Mouse (Mus musculus) liver, embryonic 13.5 days (tissue): Measurements from ENCODE around the gene Rybp. TPM values are rescaled to one million over a fixed set of nuclear protein-coding genes. Genes with fewer than 3 reads are reported as not detected.

Experiments used
- ATAC-seq: fragments of 200-750 bp; cut with Nextera tagmentation; 2 replicates; pipeline ENCODE4 v1.8.0; 2017; ENCODE audit warnings: low read depth, mild to moderate bottlenecking, moderate number of reproducible peaks, moderate library complexity
- DNase-seq: peaks from one replicate; pipeline ENCODE4 v3.0.0; 2022
- H3K27ac ChIP-seq: fragments of 300-500 bp; sonication (generic); 2 replicates; pipeline ENCODE4 v1.5.1; 2015; ENCODE audit warnings: moderate library complexity, mild to moderate bottlenecking, inconsistent platforms
- H3K27me3 ChIP-seq: fragments of 300-500 bp; sonication (generic); 2 replicates; pipeline ENCODE4 v1.6.1; 2015; ENCODE audit warnings: mild to moderate bottlenecking, inconsistent platforms
- H3K36me3 ChIP-seq: fragments of 300-500 bp; sonication (generic); 2 replicates; pipeline ENCODE4 v1.6.1; 2015; ENCODE audit warnings: mild to moderate bottlenecking, inconsistent platforms
- H3K4me1 ChIP-seq: fragments of 300-500 bp; sonication (generic); replicated peaks from 2 replicates; pipeline ENCODE4 v1.6.1; 2015; ENCODE audit warnings: inconsistent platforms
- H3K4me2 ChIP-seq: fragments of 300-500 bp; sonication (generic); 2 replicates; pipeline ENCODE4 v1.6.1; 2015; ENCODE audit warnings: inconsistent platforms, mild to moderate bottlenecking, moderate library complexity
- H3K4me3 ChIP-seq: fragments of 300-500 bp; sonication (generic); replicated peaks from 2 replicates; pipeline ENCODE4 v1.5.1; 2015; ENCODE audit warnings: mild to moderate bottlenecking, inconsistent platforms
- H3K9ac ChIP-seq: fragments of 300-500 bp; sonication (generic); 2 replicates; pipeline ENCODE4 v1.6.1; 2015; ENCODE audit warnings: mild to moderate bottlenecking, inconsistent platforms
- H3K9me3 ChIP-seq: fragments of 300-500 bp; sonication (generic); replicated peaks from 2 replicates; pipeline ENCODE4 v1.6.1; 2016; ENCODE audit warnings: inconsistent platforms
- WGBS: fragments of 180-500 bp; shearing (Covaris S2); methylation state at CpG from one replicate; pipeline ENCODE4 v1.1.7; 2015; ENCODE audit not compliant: insufficient replicate concordance; 5-methylcytosine and 5-hydroxymethylcytosine counted together
- polyA plus RNA-seq: library from polyadenylated mRNA; unstranded; fragments of >200 nt; fragmentation: Nextera tagmentation; extraction: Ambion mirVana; gene quantifications from 2 replicates; pipeline ENCODE4 v1.2.1, GENCODE M21; 2015

The Rybp gene
- 4.9 and 7.2 TPM in 2 replicates for polyA plus RNA-seq

DNA sequence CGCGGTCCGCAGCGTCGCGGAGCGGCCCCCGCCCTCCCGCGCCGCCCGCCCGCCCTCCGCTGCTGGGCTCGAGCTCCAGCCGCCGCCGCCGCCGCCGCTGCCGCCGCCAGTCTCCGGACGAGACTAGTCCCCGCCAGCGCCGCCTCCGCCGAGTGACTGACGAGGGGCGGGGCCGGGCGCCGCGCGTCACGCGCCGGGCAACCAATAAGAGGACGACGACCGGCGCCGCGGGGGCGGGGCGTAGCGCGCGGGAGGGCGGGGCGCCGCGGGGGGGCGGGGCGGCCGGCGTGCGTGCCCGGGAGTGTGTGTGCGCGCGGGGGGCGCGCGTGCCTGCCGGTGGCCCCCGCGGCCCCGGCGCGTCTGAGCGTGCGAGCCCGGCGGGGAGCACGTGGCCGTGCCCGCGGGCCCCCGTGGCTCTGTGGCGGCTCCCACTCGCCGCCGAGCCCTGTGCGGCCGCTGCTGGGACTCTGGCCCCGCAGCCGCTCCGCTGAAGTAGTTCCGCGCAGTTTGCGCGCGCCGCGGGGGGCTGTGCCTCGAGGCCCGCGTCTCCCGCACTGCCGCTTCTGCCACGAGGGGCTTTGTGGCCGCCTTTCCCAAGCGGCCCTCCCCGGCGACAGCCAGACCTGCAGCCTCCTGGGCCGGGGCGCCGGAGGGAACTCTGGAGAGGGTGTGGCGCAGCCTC, at the start of gene Rybp:
Gene Rybp (minus strand): TSS at position 152 of the 682 bp plus-strand sequence.
- ATAC-seq (peak; percentile 87), DNase-seq (peak; percentile 89)
- WGBS: under 1% methylated on average over 87 of the region's 112 CpGs
- Histone ChIP-seq H3K4me1 (peaks cover 42% of the 10 kb centered on the region), H3K9ac (peak within 1 kb of the TSS; percentile 88), H3K36me3 (peaks cover 3% of the 10 kb centered on the region; the same call in 1 of the 2 replicates), H3K4me2 (peak within 1 kb of the TSS; percentile 100), H3K27ac (peak within 1 kb of the TSS; percentile 93), H3K4me3 (peak within 1 kb of the TSS; percentile 81), H3K9me3 (no peaks in the 10 kb centered on the region), H3K27me3 (0 out of 2 replicates have a peak, but pooled peaks cover 4% of the 10 kb centered on the region)

DNA sequence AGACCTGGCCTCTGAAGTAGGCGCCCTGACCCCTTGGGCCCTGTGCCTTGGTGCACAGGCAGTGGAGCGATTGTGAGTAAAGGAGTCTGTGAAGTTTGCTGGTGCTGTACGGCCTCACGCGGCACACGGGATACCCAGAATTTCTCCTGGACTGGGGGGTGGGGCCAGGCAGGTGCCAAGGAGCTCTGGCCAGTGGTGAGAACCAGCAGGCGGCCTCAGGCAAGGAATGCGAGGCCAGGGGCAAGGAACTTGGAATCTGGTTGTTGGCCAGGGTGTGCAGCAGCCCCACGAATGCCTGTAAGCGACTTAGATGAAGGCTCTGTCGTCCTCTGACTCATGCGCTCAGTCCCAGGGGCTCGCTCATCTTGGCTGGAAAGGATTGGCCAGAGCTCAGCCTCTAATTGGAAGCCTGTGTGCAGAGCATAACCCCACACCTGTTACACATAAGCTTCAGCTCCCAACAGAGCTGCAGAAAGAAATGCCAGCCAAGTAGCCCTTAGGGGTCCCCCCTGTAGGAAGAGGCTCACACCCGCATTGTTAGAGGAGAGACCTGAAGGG, 49.4 kb upstream of the Rybp start:
- Histone ChIP-seq H3K4me2 (no peak overlapping the region), H3K4me1 (peaks cover 20% of the 10 kb centered on the region), H3K9me3 (no peaks in the 10 kb centered on the region), H3K27ac (no peak overlapping the region), H3K4me3 (no peak overlapping the region), H3K9ac (no peak overlapping the region), H3K36me3 (no peaks in the 10 kb centered on the region), H3K27me3 (peaks cover 18% of the 10 kb centered on the region)
- 29% methylated on average over 14 of the region's 14 CpGs for WGBS
- no peak for ATAC-seq
- no peak for DNase-seq

DNA sequence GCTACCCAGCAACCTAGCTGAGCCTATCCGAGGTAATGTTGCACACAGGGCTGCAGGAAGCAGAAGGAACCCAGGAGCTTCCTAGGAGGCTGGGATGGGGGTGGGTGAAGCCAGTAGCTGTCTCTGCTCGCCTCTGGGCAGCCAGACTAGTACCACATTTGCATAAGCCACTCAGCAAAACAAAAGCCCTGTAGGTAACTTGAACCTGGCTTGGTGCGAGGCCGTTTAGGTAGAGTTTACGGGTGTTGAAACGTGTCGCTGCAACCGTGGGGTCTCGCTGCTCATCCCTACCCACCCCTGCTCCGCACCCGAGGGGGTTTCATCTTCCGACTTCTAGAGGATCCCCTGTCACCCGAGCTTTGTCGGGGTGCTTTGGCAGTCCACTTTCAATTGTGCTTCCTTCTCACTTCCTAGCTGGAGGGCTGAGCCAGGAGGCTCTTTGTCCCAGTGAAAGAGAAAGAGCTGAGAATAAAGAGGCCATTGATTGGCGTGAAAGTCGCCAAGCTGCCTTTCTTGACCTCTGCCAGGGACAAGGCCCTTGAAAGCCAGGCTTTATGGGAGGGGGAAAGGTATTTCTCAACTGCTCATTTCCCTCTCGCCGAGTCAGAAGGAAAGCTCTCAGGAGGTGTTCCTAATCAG, 48.3 kb upstream of the Rybp start:
- WGBS: 11% methylated on average over 18 of the region's 18 CpGs
- no peaks in the 10 kb centered on the region for H3K36me3 ChIP-seq
- H3K27ac ChIP-seq: no peak overlapping the region
- peak overlapping the region; percentile 41 for H3K4me2 ChIP-seq
- peaks cover 18% of the 10 kb centered on the region for H3K27me3 ChIP-seq
- H3K4me3 ChIP-seq: peak overlapping the region; percentile 16; the same call in 1 of the 2 replicates
- DNase-seq (no peak), ATAC-seq (no peak)
- H3K9ac ChIP-seq: no peak overlapping the region; the same call in 1 of the 2 replicates
- H3K9me3 ChIP-seq: no peaks in the 10 kb centered on the region
- H3K4me1 ChIP-seq: peaks cover 17% of the 10 kb centered on the region

DNA sequence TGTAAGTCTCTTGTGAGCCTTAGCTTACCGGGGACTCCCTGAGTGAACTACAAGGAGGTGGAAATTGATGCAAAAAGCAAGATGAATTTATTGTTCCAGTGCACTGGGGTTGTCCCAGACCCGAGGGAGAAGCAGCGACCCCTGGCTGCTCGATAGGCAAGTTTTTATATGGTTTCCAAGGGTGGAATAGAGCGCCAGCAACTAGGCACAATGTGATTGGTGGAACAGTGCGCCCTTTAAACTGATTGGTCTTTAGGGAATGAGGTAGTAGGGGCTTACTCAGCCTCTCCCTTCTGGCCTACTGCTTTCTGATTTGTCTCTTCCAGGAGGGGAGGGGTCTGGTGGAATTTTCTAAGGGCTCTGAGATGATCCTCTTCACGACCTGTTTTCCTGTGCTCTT, 46.5 kb upstream of the Rybp start:
- WGBS: 61% methylated on average over 7 of the region's 7 CpGs
- Histone ChIP-seq H3K36me3 (no peaks in the 10 kb centered on the region), H3K4me1 (peaks cover 17% of the 10 kb centered on the region), H3K4me2 (no peak overlapping the region), H3K9me3 (no peaks in the 10 kb centered on the region), H3K9ac (no peak overlapping the region), H3K27ac (no peak overlapping the region), H3K27me3 (peaks cover 18% of the 10 kb centered on the region), H3K4me3 (no peak overlapping the region)
- ATAC-seq (no peak), DNase-seq (no peak)

DNA sequence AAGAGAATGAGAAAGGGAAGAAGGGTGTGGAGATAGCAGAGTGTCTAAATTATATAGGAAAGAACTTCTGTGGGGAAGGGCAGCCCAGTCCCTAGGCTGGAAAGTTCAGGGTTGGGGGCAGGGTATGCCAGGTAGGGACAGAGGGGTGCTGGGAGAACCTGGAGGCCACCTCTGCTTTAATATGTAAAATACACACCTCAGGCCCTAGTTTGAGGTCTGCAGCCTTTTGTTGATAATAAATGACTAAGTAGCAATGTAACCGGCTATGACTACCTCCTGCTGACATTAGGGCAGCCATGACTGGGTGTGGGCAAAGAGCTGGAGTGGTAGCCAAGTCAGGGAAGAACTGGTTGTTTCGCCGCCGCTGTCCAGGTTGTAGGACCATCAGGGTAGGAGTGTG, 45.2 kb upstream of the Rybp start:
- Histone ChIP-seq H3K36me3 (no peaks in the 10 kb centered on the region), H3K27me3 (peaks cover 13% of the 10 kb centered on the region), H3K4me1 (peaks cover 17% of the 10 kb centered on the region), H3K9ac (no peak overlapping the region), H3K9me3 (no peaks in the 10 kb centered on the region), H3K4me2 (no peak overlapping the region), H3K4me3 (no peak overlapping the region), H3K27ac (no peak overlapping the region)
- WGBS: 74% methylated on average over 4 of the region's 4 CpGs
- no peak for DNase-seq
- no peak for ATAC-seq

DNA sequence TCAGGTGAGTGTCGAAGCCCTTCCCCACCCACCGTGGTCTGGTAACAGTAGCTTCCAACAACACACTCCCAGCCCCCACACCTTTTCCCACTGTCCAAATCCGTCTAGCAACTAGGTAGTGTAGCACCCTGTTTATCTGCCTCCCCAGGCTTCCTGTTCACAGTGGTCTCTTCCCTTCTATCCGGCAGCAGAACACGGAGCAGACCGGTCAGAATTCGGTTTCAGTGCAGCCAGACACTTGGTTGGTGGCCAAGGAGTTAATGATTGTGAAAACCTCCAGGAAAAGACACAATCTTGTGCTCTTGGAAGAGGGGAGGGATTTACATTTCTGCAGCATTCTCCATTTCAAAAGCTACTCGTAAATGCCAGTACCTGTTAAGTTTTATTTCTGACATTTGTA, 44.3 kb upstream of the Rybp start:
- H3K9me3 ChIP-seq: no peaks in the 10 kb centered on the region
- peaks cover 13% of the 10 kb centered on the region for H3K4me1 ChIP-seq
- no peak overlapping the region for H3K4me3 ChIP-seq
- ATAC-seq: no peak
- 13% methylated on average over 8 of the region's 8 CpGs for WGBS
- H3K27me3 ChIP-seq: peaks cover 8% of the 10 kb centered on the region
- H3K4me2 ChIP-seq: no peak overlapping the region
- no peak overlapping the region for H3K27ac ChIP-seq
- H3K36me3 ChIP-seq: no peaks in the 10 kb centered on the region
- DNase-seq: no peak
- no peak overlapping the region for H3K9ac ChIP-seq

DNA sequence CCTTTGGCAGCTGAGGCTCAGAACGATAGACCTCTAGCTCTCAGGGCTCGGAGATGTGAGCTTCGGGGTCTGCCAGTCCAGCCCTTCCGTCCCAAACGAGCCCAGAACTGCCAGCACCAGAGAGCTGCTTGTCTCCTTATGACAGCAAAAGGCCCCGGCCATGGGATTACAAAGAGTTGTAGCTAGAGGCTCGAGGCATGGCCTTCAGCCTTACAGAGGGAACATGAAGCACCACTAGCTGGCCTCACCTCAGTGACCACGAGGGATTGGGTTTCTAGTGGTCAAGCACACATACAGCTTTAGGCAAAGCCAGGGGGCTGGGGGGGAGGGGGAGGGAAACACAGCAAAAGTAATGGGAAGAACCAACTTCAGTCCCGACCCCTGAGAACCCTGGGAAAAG, 43.8 kb upstream of the Rybp start:
- Histone ChIP-seq H3K4me1 (peaks cover 8% of the 10 kb centered on the region), H3K9me3 (no peaks in the 10 kb centered on the region), H3K4me2 (no peak overlapping the region), H3K27ac (no peak overlapping the region), H3K27me3 (peaks cover 3% of the 10 kb centered on the region; the same call in 1 of the 2 replicates), H3K36me3 (no peaks in the 10 kb centered on the region), H3K9ac (no peak overlapping the region), H3K4me3 (no peak overlapping the region)
- DNase-seq (no peak), ATAC-seq (no peak)
- 47% methylated on average over 9 of the region's 9 CpGs for WGBS

DNA sequence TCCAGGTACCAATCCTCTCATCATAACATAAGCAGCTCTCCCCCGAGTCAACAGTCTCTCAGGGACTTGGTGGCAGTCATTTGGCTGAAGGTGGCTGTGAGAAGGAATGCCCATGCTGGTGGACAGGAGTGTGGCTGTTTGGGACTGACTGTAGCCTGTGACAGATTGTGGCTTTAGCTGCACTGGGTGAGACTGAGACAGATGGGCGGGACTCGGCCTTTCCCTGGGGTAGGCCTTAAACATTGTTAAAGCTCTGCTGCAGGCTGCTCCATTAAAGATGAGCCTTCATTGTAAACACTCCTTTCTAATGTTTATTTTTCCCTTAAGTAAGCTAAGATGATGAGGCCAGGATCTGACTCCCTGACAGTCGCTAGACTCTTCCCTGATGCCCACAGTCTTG, 42.3 kb upstream of the Rybp start:
- WGBS: 52% methylated on average over 4 of the region's 4 CpGs
- H3K9me3 ChIP-seq: no peaks in the 10 kb centered on the region
- no peak overlapping the region for H3K27ac ChIP-seq
- H3K9ac ChIP-seq: no peak overlapping the region
- H3K4me3 ChIP-seq: no peak overlapping the region
- no peak for DNase-seq
- no peak for ATAC-seq
- H3K4me1 ChIP-seq: no peaks in the 10 kb centered on the region
- H3K36me3 ChIP-seq: no peaks in the 10 kb centered on the region
- no peaks in the 10 kb centered on the region for H3K27me3 ChIP-seq
- no peak overlapping the region for H3K4me2 ChIP-seq

DNA sequence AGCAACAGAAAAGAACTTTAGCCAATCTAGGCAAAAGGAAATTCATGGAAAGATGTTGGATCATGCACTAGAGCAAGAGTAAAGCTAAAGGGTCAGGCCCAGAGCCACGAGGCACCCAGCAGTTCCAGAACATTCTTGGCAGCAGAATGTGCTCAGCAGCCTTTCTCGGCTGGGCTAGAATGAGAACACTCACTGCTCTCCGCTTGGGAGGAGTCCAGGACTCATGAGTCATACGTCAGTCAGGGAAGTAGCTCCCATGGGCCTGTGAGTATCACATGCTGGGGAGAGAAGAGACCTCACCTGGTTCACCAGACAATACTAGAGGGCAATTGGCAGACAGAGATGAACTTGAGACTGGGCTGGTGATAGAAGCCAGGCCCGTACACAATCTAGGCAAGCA, 39.8 kb upstream of the Rybp start:
- Histone ChIP-seq H3K9ac (no peak overlapping the region), H3K4me1 (no peaks in the 10 kb centered on the region), H3K36me3 (no peaks in the 10 kb centered on the region), H3K4me2 (no peak overlapping the region), H3K4me3 (no peak overlapping the region), H3K27me3 (no peaks in the 10 kb centered on the region), H3K9me3 (no peaks in the 10 kb centered on the region), H3K27ac (no peak overlapping the region)
- WGBS: 59% methylated on average over 5 of the region's 5 CpGs
- ATAC-seq (no peak), DNase-seq (no peak)

DNA sequence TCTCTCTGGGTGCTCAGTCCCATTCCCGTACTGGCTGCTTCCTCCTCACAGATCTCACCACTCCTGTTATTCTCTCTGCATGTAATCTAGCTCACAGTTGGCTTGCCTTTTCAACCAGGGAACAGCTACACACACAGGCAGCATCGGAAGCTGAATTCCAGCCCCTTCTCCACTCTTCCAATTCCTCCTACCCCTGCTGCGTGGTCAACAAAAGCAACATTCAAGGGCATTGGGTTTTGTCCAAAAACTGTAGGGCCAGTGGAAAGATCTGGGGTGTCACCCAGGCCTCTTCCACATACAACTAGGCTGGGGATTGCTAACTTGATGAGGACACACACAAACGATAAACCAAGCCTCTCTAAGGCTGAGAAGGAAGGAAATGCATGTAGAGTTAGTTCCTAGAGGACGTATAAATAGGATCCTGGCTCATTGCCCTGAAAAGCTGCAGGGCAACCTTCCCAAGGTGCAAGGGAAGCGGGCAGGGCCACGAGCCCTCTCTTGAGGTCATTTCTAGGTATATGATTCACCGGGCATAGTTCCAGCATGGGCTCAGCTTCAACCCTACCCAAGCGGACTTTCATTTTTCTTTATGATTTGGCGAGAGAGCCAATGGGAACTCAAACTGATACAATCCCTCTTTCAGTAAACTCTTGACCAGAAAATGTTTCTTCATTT, 36.6 kb upstream of the Rybp start:
- Histone ChIP-seq H3K36me3 (no peaks in the 10 kb centered on the region), H3K4me1 (no peaks in the 10 kb centered on the region), H3K9me3 (no peaks in the 10 kb centered on the region), H3K4me2 (no peak overlapping the region), H3K27me3 (no peaks in the 10 kb centered on the region), H3K27ac (no peak overlapping the region), H3K4me3 (no peak overlapping the region), H3K9ac (no peak overlapping the region)
- DNase-seq (no peak), ATAC-seq (no peak)
- WGBS: 62% methylated on average over 10 of the region's 10 CpGs

DNA sequence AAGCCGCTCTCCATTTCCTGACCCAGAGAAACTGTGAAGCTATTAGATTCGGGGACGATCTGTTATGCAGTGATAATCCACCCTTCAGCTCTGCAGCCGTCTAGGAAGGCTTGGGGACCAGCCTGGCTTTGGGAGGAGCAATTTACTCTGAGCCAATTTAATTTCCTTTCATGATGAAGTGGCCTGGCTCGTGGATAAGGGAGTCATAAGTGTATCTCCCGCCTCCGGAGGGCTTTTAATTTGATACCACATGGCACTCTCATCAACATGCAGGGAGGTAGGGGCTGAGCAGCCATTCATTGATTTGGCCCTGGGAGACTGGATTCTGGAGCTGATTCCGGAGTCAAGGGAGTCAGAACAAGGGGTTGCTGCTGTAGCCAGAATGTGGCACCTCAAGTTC, 35.3 kb upstream of the Rybp start:
- Histone ChIP-seq H3K9ac (no peak overlapping the region), H3K27ac (no peak overlapping the region), H3K36me3 (no peaks in the 10 kb centered on the region), H3K9me3 (no peaks in the 10 kb centered on the region), H3K4me3 (no peak overlapping the region), H3K4me1 (no peaks in the 10 kb centered on the region), H3K27me3 (no peaks in the 10 kb centered on the region), H3K4me2 (no peak overlapping the region)
- ATAC-seq (no peak), DNase-seq (no peak)
- 32% methylated on average over 8 of the region's 8 CpGs for WGBS
